Mouse (Mus musculus): Measurements from ENCODE around the gene Gm20388.

DNA sequence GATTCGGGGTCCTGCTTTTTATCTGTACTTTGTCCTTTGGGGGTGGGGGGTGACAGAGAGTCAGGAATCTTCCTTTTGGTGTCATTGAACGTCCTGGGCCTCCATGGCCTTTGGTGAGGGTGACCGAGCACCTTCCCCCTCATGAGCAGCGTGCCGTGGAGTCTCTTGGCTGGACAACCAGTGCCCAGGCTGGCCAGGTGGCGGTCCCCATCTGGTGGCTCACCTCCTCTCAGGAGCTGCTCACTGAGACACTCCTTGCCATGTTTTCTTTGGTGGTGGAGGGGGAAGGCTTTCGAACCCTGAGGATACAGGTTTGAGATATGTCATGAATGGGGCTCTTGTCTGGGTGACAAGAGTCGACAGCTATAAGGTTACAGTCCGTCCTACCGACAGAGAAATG is 139.7 kb downstream of the Gm20388 start:
- TF ChIP-seq POLR2A (IDR thresholded peaks at IDR 0.05; ENCODE audit: insufficient read depth, low read length) (no peak), EP300 (IDR thresholded peaks at IDR 0.05; ENCODE audit: insufficient read depth, low read depth, low read length) (no peak)

Measured in ES-Bruce4 (cell line).